Mouse (Mus musculus) left cerebral cortex, adult 8-10 months (tissue): ENCODE data around the gene Pcp4. TPM values are rescaled to one million over a fixed set of nuclear protein-coding genes. Genes with fewer than 3 reads are reported as not detected.
"Not testable (repeated sequence)": the region's sequence is repeated elsewhere in the genome, so short reads cannot be mapped to it uniquely, and the experiment has no call there.

Experiments used
- DNase-seq, 2 experiments: peaks; one replicate each; pipeline ENCODE4 v3.0.0; 2022; ENCODE audit warnings: low spot score in 2 of 2
- total RNA-seq, 4 experiments: library from RNA; stranded (reverse); gene quantifications; 2 replicates each; pipeline ENCODE4 v1.2.4; 2022

Gene Pcp4
- 100 to 1,000 TPM; 640 to 706 (median 656) TPM for total RNA-seq

- peak; percentile 84 to 91 for DNase-seq
Observed at GRCm38 (mm10) chr16:96467445-96467844, at the start of gene Pcp4. Gene Pcp4 (plus strand): TSS chr16:96467606.

GRCm38 (mm10) chr16:96425044-96425443 lies 42.4 kb upstream of the Pcp4 start:
- no peak for DNase-seq

- DNase-seq: no peak
Observed at GRCm38 (mm10) chr16:96426671-96427070, 40.7 kb upstream of the Pcp4 start.

GRCm38 (mm10) chr16:96429046-96429445 lies 38.4 kb upstream of the Pcp4 start:
- DNase-seq: no peak

DNA sequence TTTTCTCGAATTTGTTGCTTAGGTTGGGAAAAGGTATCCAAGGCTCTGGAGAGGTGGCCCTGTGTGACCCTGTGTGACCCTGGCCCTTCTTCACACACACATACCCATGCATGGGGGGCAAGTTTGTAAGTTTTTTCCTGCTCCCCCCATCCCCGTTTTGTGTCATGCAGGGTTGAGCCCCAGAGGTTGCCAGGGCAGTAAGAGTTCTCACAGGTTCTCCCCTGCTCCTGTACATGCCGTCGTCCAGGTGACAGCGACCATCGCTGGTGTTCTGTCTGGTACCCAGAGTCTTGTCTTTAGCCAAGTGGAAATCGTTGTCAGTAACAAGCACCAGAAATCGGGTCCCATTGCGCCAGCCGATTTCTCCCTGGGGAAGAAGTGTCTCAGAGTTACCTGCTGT lies 34.1 kb upstream of the Pcp4 start:
- no peak for DNase-seq

DNA sequence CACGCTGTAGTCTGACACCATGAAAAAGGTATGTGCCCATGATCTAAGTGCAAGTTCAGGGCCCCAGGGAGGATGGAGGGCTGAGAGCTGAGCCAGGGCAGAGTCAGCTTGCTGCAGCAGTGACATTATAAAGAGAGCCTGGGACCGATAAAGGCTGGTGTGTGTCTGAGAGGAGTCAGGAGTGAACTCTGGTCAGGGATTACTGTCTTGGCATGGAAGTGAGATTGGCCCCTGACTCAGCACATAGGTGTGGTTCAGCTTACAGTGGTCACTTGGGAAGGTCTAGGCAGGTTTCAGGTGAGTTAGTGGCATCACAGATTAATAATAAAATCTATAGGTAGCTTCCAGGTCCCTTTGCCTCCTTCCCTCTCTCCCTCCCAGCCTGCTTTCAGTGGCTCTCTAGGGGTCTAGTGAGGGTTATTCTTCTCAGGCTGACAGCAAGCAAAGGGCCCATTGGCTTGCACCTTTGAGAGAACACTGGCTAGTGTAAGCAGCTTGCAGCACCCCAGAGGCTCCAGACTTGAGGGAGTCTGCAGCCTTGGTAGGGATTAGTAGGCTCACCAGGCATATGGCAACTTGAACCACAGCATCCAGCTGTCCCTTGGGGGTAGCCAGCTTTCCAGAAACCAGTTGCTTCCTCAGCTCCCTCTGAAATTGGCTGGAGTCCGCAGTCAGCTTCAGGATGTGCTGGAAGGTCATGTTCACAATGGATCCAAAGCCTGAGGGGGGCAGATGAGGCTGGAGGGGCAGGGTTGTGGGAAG lies 33.2 kb upstream of the Pcp4 start:
- no peak for DNase-seq

GRCm38 (mm10) chr16:96438946-96439345 lies 28.5 kb upstream of the Pcp4 start:
- no peak for DNase-seq

DNA sequence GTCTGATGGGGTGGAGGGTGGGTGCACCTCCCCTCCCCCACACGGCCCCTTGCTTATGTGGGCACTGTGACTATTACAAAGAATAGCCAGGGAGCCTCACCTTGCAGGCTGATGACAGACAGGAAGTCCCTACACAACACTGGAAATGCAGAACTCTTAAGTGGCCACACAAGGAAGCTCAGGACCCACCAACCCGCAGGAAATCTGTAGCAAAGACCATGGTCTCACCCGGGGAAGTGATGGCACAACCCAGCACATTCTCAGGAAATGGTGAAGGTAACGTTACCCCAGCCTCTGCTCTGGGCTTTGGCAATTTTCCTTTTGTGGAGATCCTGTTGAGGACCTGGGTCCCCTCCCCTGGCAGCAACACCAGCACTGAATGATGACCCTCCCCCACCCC lies 27.7 kb upstream of the Pcp4 start:
- no peak for DNase-seq

DNA sequence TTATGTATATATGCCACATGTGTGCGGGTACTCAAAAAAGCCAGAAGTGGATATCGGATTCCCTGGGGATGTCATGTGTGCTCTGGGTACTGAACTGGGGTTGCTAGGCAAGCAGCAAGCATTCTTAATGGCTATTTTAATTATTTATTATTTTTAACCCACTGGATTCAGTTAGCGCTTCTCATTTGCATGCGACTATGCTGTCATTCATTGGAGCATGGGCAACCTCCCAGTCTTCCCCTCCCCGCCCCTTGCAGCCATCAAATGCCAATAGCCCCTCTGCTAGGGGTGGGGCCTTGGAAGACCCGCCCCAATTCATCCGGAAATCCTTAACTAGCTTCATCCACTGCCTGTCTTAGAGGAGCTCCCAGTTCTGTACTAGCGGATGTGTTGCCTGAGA lies 26.5 kb upstream of the Pcp4 start:
- no peak for DNase-seq

- DNase-seq: no peak
Observed at GRCm38 (mm10) chr16:96441826-96442225, 25.6 kb upstream of the Pcp4 start.

DNA sequence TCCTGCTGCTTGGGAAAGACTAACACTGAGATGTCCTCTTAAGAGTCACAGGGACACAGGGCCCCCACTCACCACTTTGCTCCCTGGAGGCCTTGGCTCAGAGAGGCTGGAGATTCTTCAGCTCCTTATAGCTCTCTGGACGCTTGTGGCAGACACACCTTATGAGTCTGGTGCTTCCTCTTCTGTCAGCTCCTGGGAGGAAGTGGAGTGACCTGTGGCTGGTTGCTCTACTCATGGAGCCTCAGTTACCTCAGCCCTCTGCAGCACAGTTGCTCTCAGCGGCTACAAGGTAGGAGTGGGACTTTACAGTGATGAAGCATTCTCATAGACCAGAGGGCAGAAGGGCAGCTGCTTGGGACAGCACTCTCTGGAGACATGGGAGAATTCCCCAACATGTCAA lies 23.9 kb upstream of the Pcp4 start, which contains the start of gene Itgb2l:
Gene Itgb2l (minus strand): TSS at position 152 of the 400 bp plus-strand sequence.
- DNase-seq: no peak

DNA sequence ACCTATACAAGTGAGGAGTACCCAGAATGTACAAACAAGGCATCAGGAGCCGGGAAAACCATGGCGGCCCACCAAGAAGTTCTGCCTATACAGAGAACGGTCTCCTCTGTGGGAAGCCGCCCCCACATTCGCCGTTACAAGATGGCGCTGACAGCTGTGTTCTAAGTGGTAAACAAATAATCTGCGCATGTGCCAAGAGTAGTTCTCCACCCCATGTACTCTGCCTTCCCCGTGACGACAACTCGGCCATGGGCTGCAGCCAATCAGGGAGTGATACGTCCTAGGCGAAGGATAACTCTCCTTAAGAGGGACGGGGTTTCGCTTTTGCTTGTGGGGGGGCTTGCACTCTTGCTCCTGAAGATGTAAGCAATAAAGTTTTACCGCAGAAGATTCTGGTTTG lies 16.5 kb upstream of the Pcp4 start:
- not testable (repeated sequence) for DNase-seq

DNA sequence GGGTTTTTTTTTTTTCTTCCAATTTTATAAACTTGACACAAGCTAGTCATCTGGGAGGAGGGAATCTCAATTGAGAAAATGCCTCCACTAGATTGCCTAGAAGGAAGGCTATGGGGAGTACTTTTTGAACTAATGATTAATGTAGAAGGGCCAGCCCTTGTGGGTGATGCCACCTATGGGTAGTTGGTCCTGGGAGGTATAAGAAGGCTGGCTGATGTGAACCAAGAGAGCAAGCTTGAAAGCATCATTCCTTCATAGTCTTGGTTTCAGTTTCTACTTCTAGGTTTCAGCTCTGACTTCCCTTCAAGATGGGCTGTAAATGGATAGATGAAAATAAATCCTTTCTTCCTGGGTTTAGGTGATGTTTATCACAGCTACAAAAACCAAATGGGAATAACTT lies 13.3 kb upstream of the Pcp4 start:
- DNase-seq: no peak

DNA sequence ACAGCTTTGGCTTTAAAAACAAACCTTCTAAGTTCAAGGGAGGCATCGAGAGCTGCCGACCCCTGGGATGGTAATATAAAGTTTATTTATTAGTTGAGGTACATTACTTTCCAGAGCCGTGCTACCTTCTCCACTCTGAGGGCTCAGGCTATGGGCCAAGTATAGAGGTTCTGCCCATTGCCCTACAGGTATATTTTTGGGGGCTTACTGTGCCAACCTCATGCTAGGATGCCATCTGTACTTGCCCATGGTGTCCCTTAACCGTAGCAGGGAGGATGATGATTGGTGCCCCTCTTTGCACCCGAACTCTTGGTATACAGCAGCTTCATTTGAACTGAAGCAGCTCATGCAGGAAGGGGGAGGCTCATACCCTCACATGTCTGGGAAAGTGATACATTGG lies 9.8 kb upstream of the Pcp4 start:
- no peak for DNase-seq

DNA sequence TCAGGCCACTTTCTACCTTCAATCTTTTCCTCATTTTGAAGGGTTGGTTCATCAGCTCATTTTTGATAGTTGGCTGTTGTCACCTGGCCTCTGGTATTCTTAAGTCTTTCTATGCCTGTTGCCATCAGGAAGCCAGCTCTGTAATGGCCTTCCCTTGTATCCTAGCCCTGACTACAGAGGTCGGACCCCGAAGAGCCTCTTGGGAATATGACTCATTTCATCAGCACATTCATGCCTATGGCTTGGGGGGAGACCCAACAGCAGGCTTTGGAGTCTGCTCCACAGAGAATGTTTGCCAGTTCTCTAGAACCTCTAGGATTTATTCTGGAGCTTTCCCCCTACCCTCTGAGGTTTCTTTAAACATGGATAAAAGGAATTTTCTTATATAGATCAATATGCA lies 8.1 kb upstream of the Pcp4 start:
- DNase-seq: no peak

- DNase-seq: no peak
Observed at GRCm38 (mm10) chr16:96460788-96461187, 6.6 kb upstream of the Pcp4 start.

DNA sequence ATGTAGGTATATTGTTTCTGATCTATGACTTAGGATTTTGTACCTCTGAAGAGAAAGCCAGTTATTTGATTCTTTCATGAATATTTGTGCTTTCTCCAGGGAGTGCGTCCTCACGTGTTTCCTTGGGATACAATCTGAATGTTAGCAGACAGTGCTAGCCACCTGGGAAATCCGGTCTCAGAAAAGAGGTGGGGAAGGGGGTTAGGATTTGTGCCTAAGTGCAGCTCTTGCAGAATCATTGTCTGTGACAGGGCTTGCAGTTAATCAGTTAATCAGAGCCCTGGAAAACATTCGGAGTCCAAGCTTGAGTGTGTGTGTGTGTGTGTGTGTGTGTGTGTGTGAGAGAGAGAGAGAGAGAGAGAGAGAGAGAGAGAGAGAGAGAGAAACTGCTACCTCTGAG lies 605 bp downstream of the Pcp4 start:
- no peak for DNase-seq

DNA sequence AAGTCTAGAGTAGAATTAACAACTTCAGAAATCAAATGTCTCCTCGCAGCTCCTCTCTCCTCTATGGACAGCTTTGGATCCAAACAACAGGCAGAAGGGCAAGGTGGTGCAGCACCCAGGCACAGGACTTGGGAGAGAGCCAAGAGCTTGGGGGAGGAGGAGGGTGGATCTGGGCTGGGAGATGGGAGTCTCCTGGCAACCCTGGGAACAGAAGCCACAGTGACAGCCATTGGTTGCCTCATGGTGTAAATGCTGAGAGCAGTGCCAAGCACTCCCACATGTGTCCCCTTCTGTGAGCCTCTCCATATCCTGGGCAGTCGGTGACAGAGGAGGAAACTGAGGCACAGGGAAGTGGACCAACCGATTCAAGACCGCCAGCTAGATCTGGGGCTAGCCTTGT lies 1.3 kb downstream of the Pcp4 start:
- peak in 1 of 2 experiments; percentile 55 for DNase-seq

GRCm38 (mm10) chr16:96469640-96470039 lies 2.2 kb downstream of the Pcp4 start:
- DNase-seq: no peak

DNA sequence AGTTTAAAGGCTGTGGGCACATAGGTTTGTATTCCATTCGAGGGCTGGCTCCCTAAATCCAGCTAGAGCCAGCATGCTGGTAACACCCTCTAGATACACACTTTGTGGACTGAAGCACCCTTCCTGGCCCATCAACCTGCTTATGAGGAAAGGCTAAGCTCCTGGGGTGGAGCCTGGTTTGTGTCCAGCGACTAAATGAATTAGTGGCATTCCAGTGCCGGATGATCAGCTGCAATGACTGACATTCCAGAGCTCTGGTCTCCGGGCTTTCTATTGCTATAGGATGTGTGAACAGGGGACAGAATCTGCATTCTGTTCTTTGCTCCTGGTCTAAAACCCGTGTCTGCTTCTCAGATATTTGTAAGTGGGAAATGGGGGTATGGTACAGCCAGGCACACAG lies 5.0 kb downstream of the Pcp4 start:
- DNase-seq: no peak

DNA sequence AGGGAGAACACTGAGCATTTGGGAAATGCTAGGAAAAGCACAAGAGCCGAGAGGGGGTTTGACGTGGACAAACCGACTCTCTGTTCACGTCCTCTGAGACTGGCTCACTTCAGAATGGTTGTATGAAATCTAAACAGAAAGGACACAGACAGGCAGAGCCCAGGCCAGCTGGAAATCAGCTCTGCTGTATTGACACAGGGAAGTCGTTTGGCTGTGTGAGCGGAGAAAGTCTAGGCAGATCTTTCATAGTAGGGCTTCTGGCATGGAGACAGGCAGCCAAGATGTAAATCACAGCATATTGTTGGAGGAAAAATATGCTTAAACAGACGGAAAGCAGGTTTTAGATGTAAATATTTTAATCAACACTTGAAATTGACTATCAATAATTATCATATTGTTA lies 5.4 kb downstream of the Pcp4 start:
- no peak for DNase-seq

GRCm38 (mm10) chr16:96474185-96474584 lies 6.8 kb downstream of the Pcp4 start:
- no peak for DNase-seq

GRCm38 (mm10) chr16:96481791-96482190 lies 14.4 kb downstream of the Pcp4 start:
- no peak for DNase-seq
